Comparison of ENCODE assay signal across 7 mouse cellular contexts in the genomic region with DNA sequence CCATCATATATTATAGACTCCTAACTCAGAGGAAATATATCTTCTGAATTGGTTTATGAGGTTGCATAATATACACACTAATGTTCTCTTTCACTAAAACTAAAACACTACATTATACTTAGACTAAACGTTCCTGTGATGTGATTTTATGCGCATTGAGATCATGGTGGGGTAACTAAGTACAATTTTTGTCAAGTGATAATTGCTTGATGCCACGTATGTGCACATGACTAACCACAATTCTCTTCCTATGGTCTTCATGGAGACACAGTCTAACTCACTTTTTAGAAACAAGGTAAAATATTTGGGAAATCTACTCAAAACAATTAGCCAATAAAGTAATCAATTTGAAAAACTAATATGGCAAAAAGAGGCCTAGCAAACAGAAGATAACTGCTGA. TPM values are rescaled to one million over a fixed set of nuclear protein-coding genes. Genes with fewer than 3 reads are reported as not detected.
DNase-seq lines count a peak whose midpoint lies in the region; ATAC-seq and TF ChIP-seq lines count a peak whose summit lies in the region.

No protein-coding gene starts in this region.

- no peaks in the 10 kb centered on the region for H3K27me3 ChIP-seq in testis, adult 2 months (ENCODE audit: control insufficient read depth, insufficient read depth, low read length)
- H3K27me3 ChIP-seq in forebrain, embryonic 16.5 days (replicated peaks; ENCODE audit: control insufficient read depth, insufficient read depth, low read length): no peaks in the 10 kb centered on the region
- H3K27me3 ChIP-seq in liver, embryonic 15.5 days: no peaks in the 10 kb centered on the region

- no peak for TF ChIP-seq POLR2A in testis, adult 2 months (IDR thresholded peaks at IDR 0.05; ENCODE audit: control insufficient read depth, low read depth, low read length)

- TF ChIP-seq CTCF in testis, adult 2 months (IDR thresholded peaks at IDR 0.05; ENCODE audit: control insufficient read depth, insufficient read depth, insufficient replicate concordance, low read depth, low read length): no peak

- no peak for DNase-seq in testis, postnatal 10 days (ENCODE audit: low spot score)
- no peak for DNase-seq in adipocyte (ENCODE audit: low spot score)
- no peak for DNase-seq in retina, postnatal 1 day
- no peak for DNase-seq in adrenal gland, postnatal 36 days

- ATAC-seq in forebrain, embryonic 16.5 days: no peak
- ATAC-seq in liver, embryonic 15.5 days (ENCODE audit: insufficient read depth): no peak

- peak overlapping the region; percentile 85; the same call in 1 of the 2 replicates for H3K4me3 ChIP-seq in testis, adult 2 months (ENCODE audit: control insufficient read depth, low read depth, low read length)
- peak overlapping the region; percentile 80 for H3K4me3 ChIP-seq in forebrain, embryonic 16.5 days (replicated peaks; ENCODE audit: low read length)
- peak overlapping the region; percentile 77 for H3K4me3 ChIP-seq in liver, embryonic 15.5 days (replicated peaks)

- H3K9me3 ChIP-seq in forebrain, embryonic 16.5 days (ENCODE audit: control insufficient read depth, low read length): no peaks in the 10 kb centered on the region
- no peaks in the 10 kb centered on the region for H3K9me3 ChIP-seq in liver, embryonic 15.5 days (replicated peaks)

- no peaks in the 10 kb centered on the region for H3K36me3 ChIP-seq in testis, adult 2 months (ENCODE audit: control insufficient read depth, insufficient read depth, low read length)
- H3K36me3 ChIP-seq in forebrain, embryonic 16.5 days (ENCODE audit: control insufficient read depth, insufficient read depth): no peaks in the 10 kb centered on the region; the same call in 1 of the 2 replicates
- H3K36me3 ChIP-seq in liver, embryonic 15.5 days (replicated peaks): peaks cover 6% of the 10 kb centered on the region; the same call in 1 of the 2 replicates

- H3K9ac ChIP-seq in forebrain, embryonic 16.5 days (replicated peaks; ENCODE audit: low read depth, low read length): peak overlapping the region; percentile 83; the same call in 1 of the 2 replicates
- H3K9ac ChIP-seq in liver, embryonic 15.5 days: peak overlapping the region; percentile 86

- no peak overlapping the region for H3K27ac ChIP-seq in testis, adult 2 months (ENCODE audit: control insufficient read depth, insufficient read depth, low read depth, low read length)
- no peak overlapping the region for H3K27ac ChIP-seq in forebrain, embryonic 16.5 days (ENCODE audit: low read length)
- H3K27ac ChIP-seq in liver, embryonic 15.5 days (replicated peaks): no peak overlapping the region

- no peaks in the 10 kb centered on the region for H3K4me1 ChIP-seq in testis, adult 2 months (ENCODE audit: control insufficient read depth, insufficient read depth, low read length)
- H3K4me1 ChIP-seq in forebrain, embryonic 16.5 days (replicated peaks; ENCODE audit: control insufficient read depth, insufficient read depth, low read length): peaks cover 15% of the 10 kb centered on the region
- H3K4me1 ChIP-seq in liver, embryonic 15.5 days (replicated peaks): peaks cover 5% of the 10 kb centered on the region; the same call in 1 of the 2 replicates

- 61% methylated on average over 3 of the region's 3 CpGs for WGBS in forebrain, embryonic 16.5 days
- WGBS in liver, embryonic 15.5 days (ENCODE audit: insufficient replicate concordance): 38% methylated on average over 3 of the region's 3 CpGs

- peak overlapping the region; percentile 79 for H3K4me2 ChIP-seq in forebrain, embryonic 16.5 days (ENCODE audit: low read length)
- peak overlapping the region; percentile 70 for H3K4me2 ChIP-seq in liver, embryonic 15.5 days

RNA-seq across cellular contexts. Expression of gene Sem1, which starts 1.2 kb away (rescaled TPM):
- polyA plus RNA-seq in testis, adult 2 months (2012; rRNA removed): 31.3 and 32.7 TPM in 2 replicates
- 165 and 179 TPM in 2 replicates for polyA plus RNA-seq in forebrain, embryonic 16.5 days (2015; fragmentation: Nextera tagmentation; extraction: Ambion mirVana)
- polyA plus RNA-seq in liver, embryonic 15.5 days (2015; fragmentation: Nextera tagmentation; extraction: Ambion mirVana): 95.4 and 110 TPM in 2 replicates
- total RNA-seq in adrenal gland, postnatal 36 days (2021): 10 to 100 TPM; 71.8 to 73.4 TPM
